Mouse (Mus musculus) cortical plate, adult 2 months (tissue): ENCODE data around the gene Lzts2.

Source experiments
- CTCF ChIP-seq: fragments of 200-500 bp; IDR thresholded peaks from 2 replicates; pipeline ENCODE4 v1.5.1; 2011; ENCODE audit warnings: mild to moderate bottlenecking, control low read depth, low read length; ENCODE audit not compliant: insufficient read depth; ENCODE audit errors: extremely low read depth
- POLR2A ChIP-seq: fragments of 200-500 bp; IDR thresholded peaks from 2 replicates; pipeline ENCODE4 v1.6.1; 2011; ENCODE audit warnings: mild to moderate bottlenecking, low read length, control low read depth; ENCODE audit not compliant: insufficient read depth; ENCODE audit errors: extremely low read depth

DNA sequence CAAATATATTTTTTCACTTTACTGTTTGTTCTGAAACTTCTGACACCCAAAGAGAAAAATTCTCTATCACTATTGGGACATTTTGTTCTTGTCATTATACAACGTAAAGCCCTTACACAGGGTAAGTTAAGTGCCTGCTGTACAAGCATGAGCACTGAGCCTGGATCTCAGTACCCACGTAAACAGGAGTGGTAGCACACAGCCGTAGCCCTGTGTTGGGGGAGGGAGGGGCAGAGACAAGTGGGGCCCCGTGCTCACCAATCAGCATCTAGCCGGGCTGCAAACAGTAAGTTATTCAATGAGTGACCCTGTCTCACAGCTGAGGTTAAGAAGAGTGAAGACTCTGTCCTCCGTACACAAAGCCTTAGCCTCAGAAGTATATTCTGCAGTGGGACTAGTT, 37.6 kb upstream of the Lzts2 start:
- TF ChIP-seq CTCF (no peak), POLR2A (no peak)
